Mouse (Mus musculus) lung, postnatal 0 days (tissue): ENCODE measurements around the gene Pelp1.

Experiments used
- CTCF ChIP-seq: IDR thresholded peaks from 2 replicates; pipeline ENCODE4 v1.5.1; 2016; ENCODE audit warnings: antibody characterized with exemption, mild to moderate bottlenecking
- EP300 ChIP-seq: IDR thresholded peaks from 2 replicates; pipeline ENCODE4 v1.6.1; 2016; ENCODE audit warnings: antibody characterized with exemption, mild to moderate bottlenecking, control low read depth

- TF ChIP-seq CTCF (no peak), EP300 (no peak)
Observed at GRCm38 (mm10) chr11:70348630-70349029, 61.2 kb downstream of the Pelp1 start.
